Mouse (Mus musculus) intestine, embryonic 14.5 days (tissue): ENCODE measurements at regions not wholly inside any gene's neighbourhood (a gene's known extent, or its start where the extent isn't known, plus 50 kb on each side); places are given as distances from the start of the nearest gene placed in this dataset.
A peak's percentile ranks its signal among the peaks of the same experiment; 100 is the strongest.

Experiments
- ATAC-seq: fragments of 200-750 bp; cut with Nextera tagmentation; replicated peaks from 2 replicates; pipeline ENCODE4 v1.8.0; 2017; ENCODE audit warnings: low read depth, moderate number of reproducible peaks, moderate TSS enrichment, moderate library complexity; ENCODE audit not compliant: low FRiP score, low TSS enrichment
- DNase-seq: peaks from one replicate; pipeline ENCODE4 v3.0.0-alpha.2; 2018; ENCODE audit warnings: low spot score
- H3K27ac ChIP-seq: fragments of 300-500 bp; sonication (generic); 2 replicates; pipeline ENCODE4 v1.5.1; 2014; ENCODE audit warnings: low read depth, mild to moderate bottlenecking, control low read depth
- H3K27me3 ChIP-seq: fragments of 300-500 bp; sonication (generic); replicated peaks from 2 replicates; pipeline ENCODE4 v1.6.1; 2014; ENCODE audit warnings: low read length, control low read depth; ENCODE audit not compliant: control insufficient read depth, insufficient read depth
- H3K36me3 ChIP-seq: fragments of 300-500 bp; sonication (generic); 2 replicates; pipeline ENCODE4 v1.6.1; 2014; ENCODE audit warnings: low read length, control low read depth; ENCODE audit not compliant: control insufficient read depth, insufficient read depth
- H3K4me1 ChIP-seq: fragments of 300-500 bp; sonication (generic); replicated peaks from 2 replicates; pipeline ENCODE4 v1.6.1; 2014; ENCODE audit warnings: low read length, control low read depth, mixed read lengths; ENCODE audit not compliant: control insufficient read depth, insufficient read depth
- H3K4me2 ChIP-seq: fragments of 300-500 bp; sonication (generic); 2 replicates; pipeline ENCODE4 v1.6.1; 2014; ENCODE audit warnings: low read length
- H3K4me3 ChIP-seq: fragments of 300-500 bp; sonication (generic); 2 replicates; pipeline ENCODE4 v1.5.1; 2014; ENCODE audit warnings: low read depth, low read length, control low read depth, mixed read lengths
- H3K9ac ChIP-seq: fragments of 300-500 bp; sonication (generic); 2 replicates; pipeline ENCODE4 v1.6.1; 2014; ENCODE audit warnings: mild to moderate bottlenecking, low read length
- H3K9me3 ChIP-seq: fragments of 300-500 bp; sonication (generic); 2 replicates; pipeline ENCODE4 v1.6.1; 2016; ENCODE audit warnings: low read length, control low read depth; ENCODE audit not compliant: control insufficient read depth
- WGBS: fragments of 180-500 bp; shearing (Covaris S2); extraction: QIAGEN DNeasy Blood & Tissue Kit; methylation state at CpG from one replicate; pipeline ENCODE4 v1.1.7; 2014; 5-methylcytosine and 5-hydroxymethylcytosine counted together

DNA sequence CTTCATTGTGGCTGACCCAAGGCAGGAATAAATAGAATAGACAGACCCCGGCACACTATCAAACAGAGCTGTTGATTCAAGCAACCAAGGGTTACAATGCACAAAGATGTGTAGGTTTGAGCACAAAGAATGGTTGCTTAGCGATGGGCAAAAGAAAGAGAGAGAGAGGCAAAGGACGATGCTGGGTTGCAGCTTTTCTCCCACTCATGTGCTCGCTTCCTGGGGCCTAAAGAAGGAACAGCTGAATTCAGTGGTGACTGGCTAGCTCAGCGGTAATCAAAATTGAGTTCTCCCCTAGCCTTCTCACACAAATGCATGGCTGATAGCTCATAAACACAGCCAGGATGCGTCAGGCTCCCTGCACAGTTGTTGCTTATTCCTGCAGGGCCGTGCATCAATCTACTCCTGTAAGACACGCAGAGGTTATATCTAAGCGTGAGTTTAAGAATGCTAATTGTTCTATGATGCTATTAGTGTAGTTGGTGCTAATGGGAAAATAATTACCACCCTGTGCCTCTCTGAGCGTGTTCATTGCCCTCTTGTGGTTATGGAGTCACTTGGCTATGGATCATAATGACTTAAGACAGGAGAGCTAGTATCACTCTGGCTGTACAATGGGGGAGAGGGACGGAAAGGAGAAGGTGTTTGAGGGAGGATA is 216.2 kb upstream of the Serp2 start:
- Histone ChIP-seq H3K36me3 (no peaks in the 10 kb centered on the region), H3K9ac (no peak overlapping the region), H3K9me3 (no peaks in the 10 kb centered on the region), H3K27ac (no peak overlapping the region), H3K27me3 (no peaks in the 10 kb centered on the region), H3K4me3 (no peak overlapping the region), H3K4me2 (no peak overlapping the region), H3K4me1 (no peaks in the 10 kb centered on the region)
- DNase-seq: no peak
- ATAC-seq: no peak
- 73% methylated on average over 11 of the region's 11 CpGs for WGBS

DNA sequence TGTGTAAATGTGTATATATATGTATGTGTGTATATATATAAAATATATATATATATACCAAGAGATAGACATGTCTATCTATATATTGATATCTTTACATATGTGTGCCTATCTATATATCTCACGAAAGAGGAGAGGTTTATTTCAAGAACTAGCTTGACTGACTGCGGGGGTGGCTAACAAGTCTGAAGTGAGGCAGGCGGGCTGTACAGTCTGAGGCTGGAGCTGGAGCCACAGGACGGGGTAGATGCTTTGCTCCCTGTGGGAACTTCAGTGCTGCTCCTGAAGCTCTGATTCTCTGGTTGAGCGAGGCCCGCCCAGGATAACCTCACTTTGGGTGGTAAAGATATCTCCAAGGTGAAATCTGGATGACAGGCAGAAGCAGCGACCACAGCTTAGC is 213.4 kb upstream of the Serp2 start:
- Histone ChIP-seq H3K27me3 (no peaks in the 10 kb centered on the region), H3K9me3 (no peaks in the 10 kb centered on the region), H3K36me3 (no peaks in the 10 kb centered on the region), H3K9ac (no peak overlapping the region), H3K27ac (no peak overlapping the region), H3K4me1 (peaks cover 10% of the 10 kb centered on the region; the same call in 1 of the 2 replicates), H3K4me2 (no peak overlapping the region), H3K4me3 (no peak overlapping the region)
- ATAC-seq: no peak
- WGBS: 91% methylated on average over 7 of the region's 7 CpGs
- no peak for DNase-seq

DNA sequence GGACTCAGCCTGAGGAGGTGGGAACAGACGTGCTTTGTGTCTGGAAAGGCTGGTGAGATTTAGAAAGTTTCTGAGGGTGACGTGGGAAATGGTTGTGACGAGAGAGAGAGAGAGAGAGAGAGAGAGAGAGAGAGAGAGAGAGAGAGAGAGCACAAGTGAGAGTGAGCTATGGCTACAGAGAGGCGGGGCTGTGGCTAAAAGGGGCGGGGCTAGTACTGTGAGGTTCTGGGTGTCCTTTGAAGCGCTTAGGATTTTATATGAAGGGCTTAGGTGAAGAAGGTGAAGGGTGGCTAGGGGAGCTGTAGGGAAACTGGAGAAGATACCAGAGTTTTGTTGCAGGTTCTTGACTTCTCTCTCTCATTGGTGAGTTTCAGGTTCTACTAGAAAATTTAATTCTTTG is 210.6 kb upstream of the Serp2 start:
- no peak overlapping the region for H3K4me2 ChIP-seq
- H3K4me1 ChIP-seq: peaks cover 30% of the 10 kb centered on the region
- DNase-seq (no peak), ATAC-seq (no peak)
- no peaks in the 10 kb centered on the region for H3K36me3 ChIP-seq
- H3K9ac ChIP-seq: no peak overlapping the region
- H3K9me3 ChIP-seq: no peaks in the 10 kb centered on the region
- no peak overlapping the region for H3K4me3 ChIP-seq
- H3K27ac ChIP-seq: no peak overlapping the region
- no peaks in the 10 kb centered on the region for H3K27me3 ChIP-seq
- 65% methylated on average over 6 of the region's 6 CpGs for WGBS

DNA sequence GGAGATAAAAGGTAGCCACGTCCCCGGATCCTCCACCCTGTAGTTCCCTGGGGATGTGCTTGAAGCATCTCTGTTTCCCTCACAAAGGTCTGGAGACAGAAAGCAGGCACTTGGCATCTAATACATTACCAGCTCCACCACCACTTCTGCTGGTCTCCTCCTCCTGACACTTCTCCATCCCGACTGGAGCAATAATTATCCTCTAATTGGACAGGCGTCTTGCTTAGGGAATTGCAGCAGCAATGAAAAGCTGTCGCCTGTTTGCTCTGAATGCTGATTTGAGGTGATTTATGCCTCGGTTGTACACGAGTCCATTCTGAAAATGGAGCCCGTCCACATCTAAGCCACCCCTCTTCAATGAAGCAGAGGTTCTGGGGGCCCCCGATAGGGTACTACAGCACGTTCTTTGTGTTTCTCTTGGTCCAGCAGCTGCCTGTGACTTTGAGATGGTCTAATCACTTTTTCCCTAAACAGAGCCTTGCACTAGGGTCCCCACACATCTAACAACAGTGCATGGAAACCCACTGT is 209.6 kb upstream of the Serp2 start:
- WGBS: 44% methylated on average over 10 of the region's 10 CpGs
- no peak overlapping the region for H3K4me2 ChIP-seq
- no peak overlapping the region for H3K9ac ChIP-seq
- DNase-seq (no peak), ATAC-seq (no peak)
- peaks cover 30% of the 10 kb centered on the region for H3K4me1 ChIP-seq
- no peaks in the 10 kb centered on the region for H3K9me3 ChIP-seq
- H3K4me3 ChIP-seq: no peak overlapping the region
- H3K27me3 ChIP-seq: no peaks in the 10 kb centered on the region
- no peaks in the 10 kb centered on the region for H3K36me3 ChIP-seq
- no peak overlapping the region for H3K27ac ChIP-seq

DNA sequence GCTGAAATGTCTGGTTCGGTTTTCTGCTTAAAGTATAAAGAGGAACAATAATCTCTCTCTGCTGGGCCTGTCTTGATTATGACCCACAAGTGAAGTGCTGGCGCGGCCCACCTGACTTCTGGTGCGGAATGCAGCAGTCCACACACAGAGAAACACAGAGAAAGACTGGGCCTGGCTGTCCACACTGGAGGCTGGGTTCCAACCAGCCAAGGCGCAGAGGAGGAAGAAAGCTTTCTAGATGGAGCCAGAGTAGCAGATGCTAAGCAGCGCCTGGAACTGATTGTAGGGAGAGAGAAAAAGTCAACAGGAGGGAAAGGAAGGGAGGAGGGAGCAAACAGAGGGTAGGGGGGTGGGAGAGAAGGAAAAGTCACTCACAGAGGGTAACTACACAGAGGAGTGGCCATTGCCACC is 208.4 kb upstream of the Serp2 start:
- no peaks in the 10 kb centered on the region for H3K27me3 ChIP-seq
- no peaks in the 10 kb centered on the region for H3K36me3 ChIP-seq
- peak overlapping the region; percentile 33 for H3K27ac ChIP-seq
- H3K9me3 ChIP-seq: no peaks in the 10 kb centered on the region
- no peak overlapping the region for H3K4me3 ChIP-seq
- WGBS: 49% methylated on average over 6 of the region's 6 CpGs
- no peak overlapping the region for H3K4me2 ChIP-seq
- ATAC-seq (no peak; the same call in 1 of the 2 replicates), DNase-seq (no peak)
- no peak overlapping the region for H3K9ac ChIP-seq
- H3K4me1 ChIP-seq: peaks cover 30% of the 10 kb centered on the region

DNA sequence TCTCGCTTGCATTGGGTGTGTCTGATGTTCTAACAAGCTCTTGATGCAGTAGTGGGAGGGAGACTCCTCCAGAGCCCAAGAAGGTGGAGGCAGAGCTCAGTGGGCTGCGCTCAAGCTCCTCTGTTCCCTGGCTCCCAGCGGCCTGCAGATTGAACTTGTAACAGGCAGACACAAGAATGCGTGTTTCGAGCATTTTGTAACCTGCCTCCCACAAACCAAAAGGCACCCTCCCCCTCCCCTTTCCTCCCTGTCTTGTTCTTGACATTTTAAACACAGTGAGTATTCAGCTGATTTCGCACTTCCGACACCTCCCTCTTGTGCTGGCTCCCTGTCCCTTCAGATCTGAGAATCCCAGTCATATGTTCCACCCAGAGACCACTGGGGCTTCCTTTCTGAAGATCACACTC is 207.7 kb upstream of the Serp2 start:
- Histone ChIP-seq H3K9me3 (no peaks in the 10 kb centered on the region), H3K4me3 (no peak overlapping the region), H3K36me3 (no peaks in the 10 kb centered on the region), H3K4me1 (peaks cover 30% of the 10 kb centered on the region), H3K9ac (no peak overlapping the region), H3K27me3 (no peaks in the 10 kb centered on the region), H3K4me2 (no peak overlapping the region), H3K27ac (peak overlapping the region; percentile 33; the same call in 1 of the 2 replicates)
- WGBS: 28% methylated on average over 7 of the region's 7 CpGs
- peak; percentile 71 for DNase-seq
- ATAC-seq: no peak; the same call in 1 of the 2 replicates

DNA sequence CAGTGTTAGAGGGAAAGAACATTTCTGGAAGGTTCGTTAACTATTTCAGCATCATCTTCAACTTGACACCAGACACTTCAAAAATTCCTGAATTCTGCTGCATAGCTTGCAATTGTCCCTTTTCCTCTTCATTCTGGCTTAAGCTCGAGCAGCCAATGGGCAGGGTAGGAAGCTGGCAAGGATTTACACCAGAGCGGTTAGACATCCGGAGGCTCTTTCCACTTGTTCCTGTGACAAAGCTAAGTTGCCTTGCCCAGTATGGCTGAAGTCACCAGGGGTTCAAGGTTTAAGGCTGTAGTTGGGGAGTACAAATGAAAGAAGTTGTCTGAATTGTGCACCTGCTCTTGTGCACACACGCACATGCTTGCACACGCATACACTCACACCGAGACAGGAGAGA is 206.8 kb upstream of the Serp2 start:
- no peaks in the 10 kb centered on the region for H3K9me3 ChIP-seq
- no peak for DNase-seq
- H3K36me3 ChIP-seq: no peaks in the 10 kb centered on the region
- no peak overlapping the region for H3K4me3 ChIP-seq
- H3K9ac ChIP-seq: no peak overlapping the region
- 86% methylated on average over 7 of the region's 7 CpGs for WGBS
- ATAC-seq: no peak
- no peaks in the 10 kb centered on the region for H3K27me3 ChIP-seq
- no peak overlapping the region for H3K27ac ChIP-seq
- H3K4me1 ChIP-seq: peaks cover 30% of the 10 kb centered on the region
- H3K4me2 ChIP-seq: no peak overlapping the region

DNA sequence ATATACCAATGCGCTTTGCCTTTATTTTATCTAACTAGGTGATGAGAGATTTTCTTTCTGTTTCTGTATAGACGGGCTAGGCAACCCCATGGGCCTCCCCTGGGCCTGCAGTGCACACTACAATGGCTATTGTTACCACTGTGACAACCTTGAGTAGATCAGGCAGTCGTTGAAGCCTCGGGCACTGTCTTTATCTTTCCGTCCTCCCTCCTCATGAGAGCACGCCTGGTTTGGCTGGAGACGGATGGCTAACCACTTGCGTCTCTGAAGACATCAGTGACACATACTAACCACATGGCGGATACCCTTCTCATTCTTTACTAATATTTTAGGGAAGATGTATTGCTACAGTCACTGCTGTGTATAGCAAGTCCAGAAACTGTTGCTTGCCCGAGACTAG is 206.1 kb upstream of the Serp2 start:
- H3K27me3 ChIP-seq: no peaks in the 10 kb centered on the region
- no peak overlapping the region for H3K4me2 ChIP-seq
- WGBS: 61% methylated on average over 10 of the region's 10 CpGs

DNA sequence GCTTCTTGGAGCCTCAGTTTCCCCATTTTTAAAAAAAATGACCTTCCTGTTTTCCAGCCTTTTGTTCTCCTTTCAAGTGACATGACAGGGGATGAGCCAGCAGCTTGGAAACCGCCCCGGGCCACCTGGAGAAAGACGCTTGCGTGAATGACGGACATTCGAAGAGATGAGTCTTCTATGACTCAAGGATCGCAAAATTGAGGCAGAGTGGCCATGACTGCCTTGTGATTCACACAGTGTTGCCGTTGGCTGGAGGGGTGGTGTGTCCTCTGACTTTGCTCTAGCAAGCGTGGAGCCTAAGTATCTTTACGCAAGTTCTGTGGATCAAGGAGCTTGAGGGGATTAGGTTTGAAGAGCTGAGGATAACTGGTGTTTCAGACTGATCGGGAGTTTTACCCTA is 205.0 kb upstream of the Serp2 start:
- no peak overlapping the region for H3K27ac ChIP-seq
- H3K27me3 ChIP-seq: no peaks in the 10 kb centered on the region
- H3K4me1 ChIP-seq: peaks cover 29% of the 10 kb centered on the region
- no peaks in the 10 kb centered on the region for H3K36me3 ChIP-seq
- ATAC-seq (no peak), DNase-seq (no peak)
- H3K9ac ChIP-seq: no peak overlapping the region
- H3K9me3 ChIP-seq: no peaks in the 10 kb centered on the region
- H3K4me3 ChIP-seq: no peak overlapping the region
- no peak overlapping the region for H3K4me2 ChIP-seq
- 95% methylated on average over 11 of the region's 11 CpGs for WGBS

More for the DNA sequence above, 206.1 kb upstream of the Serp2 start:
- Histone ChIP-seq H3K9me3 (no peaks in the 10 kb centered on the region), H3K4me3 (no peak overlapping the region), H3K4me1 (peaks cover 30% of the 10 kb centered on the region), H3K9ac (no peak overlapping the region), H3K27ac (no peak overlapping the region), H3K36me3 (no peaks in the 10 kb centered on the region)
- DNase-seq: no peak
- ATAC-seq: no peak; the same call in 1 of the 2 replicates
